Mouse (Mus musculus) heart, adult 2 months (tissue): ENCODE data around the gene Cenpv. TPM values are rescaled to one million over a fixed set of nuclear protein-coding genes. Genes with fewer than 3 reads are reported as not detected.

ENCODE experiments used
- DNase-seq, 2 experiments: peaks; one replicate each; pipeline ENCODE4 v3.0.0; 2021
- H3K27ac ChIP-seq: fragments of 200-600 bp; 2 replicates; pipeline ENCODE4 v1.8.1; 2022
- H3K27me3 ChIP-seq: fragments of 200-500 bp; 2 replicates; pipeline ENCODE4 v1.6.1; 2012; ENCODE audit warnings: mild to moderate bottlenecking, low read length, inconsistent platforms, mixed read lengths; ENCODE audit not compliant: control insufficient read depth, insufficient read depth
- H3K36me3 ChIP-seq: fragments of 200-500 bp; 2 replicates; pipeline ENCODE4 v1.6.1; 2012; ENCODE audit warnings: low read length, inconsistent platforms; ENCODE audit not compliant: control insufficient read depth, insufficient read depth
- H3K4me1 ChIP-seq: fragments of 200-500 bp; 2 replicates; pipeline ENCODE4 v1.6.1; 2011; ENCODE audit warnings: low read length; ENCODE audit not compliant: control insufficient read depth, insufficient read depth
- H3K4me3 ChIP-seq: fragments of 200-600 bp; 2 replicates; pipeline ENCODE4 v1.8.1; 2022
- H3K79me2 ChIP-seq: fragments of 200-500 bp; replicated peaks from 2 replicates; pipeline ENCODE4 v1.6.1; 2012; ENCODE audit warnings: mild to moderate bottlenecking, inconsistent platforms, low read length, moderate library complexity, mixed read lengths; ENCODE audit not compliant: control insufficient read depth, insufficient read depth
- H3K9ac ChIP-seq: fragments of 200-500 bp; 2 replicates; pipeline ENCODE4 v1.6.1; 2012; ENCODE audit warnings: low read depth, mild to moderate bottlenecking, control low read depth, inconsistent platforms, low read length, mixed read lengths
- CTCF ChIP-seq: fragments of 200-600 bp; IDR thresholded peaks from 2 replicates; pipeline ENCODE4 v1.8.1; 2022; ENCODE audit warnings: antibody characterized with exemption, mild to moderate bottlenecking, moderate library complexity
- EP300 ChIP-seq: fragments of 200-500 bp; IDR thresholded peaks from 2 replicates; pipeline ENCODE4 v1.6.1; 2011; ENCODE audit warnings: low read depth, low read length, control low read depth; ENCODE audit not compliant: insufficient read depth
- POLR2A ChIP-seq: fragments of 200-500 bp; IDR thresholded peaks from 2 replicates; pipeline ENCODE4 v1.6.1; 2011; ENCODE audit warnings: mild to moderate bottlenecking, low read depth, low read length, control low read depth; ENCODE audit not compliant: insufficient read depth
- WGBS: fragments of 180-500 bp; shearing (Covaris S2); methylation state at CpG from one replicate; pipeline ENCODE4 v1.1.7; 2018; 5-methylcytosine and 5-hydroxymethylcytosine counted together
- intact Hi-C: fragments of 180-260 bp; cut with DNase I; formaldehyde crosslinking; loops from one replicate; pipeline ENCODE4 v1.15.1; 2025
- polyA plus RNA-seq: library from polyadenylated mRNA; depleted of rRNA; stranded (reverse); fragments of >200 nt; gene quantifications from 2 replicates; pipeline ENCODE4 v1.2.3, GENCODE M21; 2012
- total RNA-seq, 2 experiments: library from RNA; stranded (reverse); gene quantifications; 2 replicates each; pipeline ENCODE4 v1.2.3; 2021

Cenpv gene
- total and polyA plus RNA-seq, 3 experiments, result 25.0 to 30.8 (median 25.8) TPM

- no peak overlapping the region; the same call in 1 of the 2 replicates for H3K27ac ChIP-seq
- intact Hi-C loops, result no loop called here
- no peaks in the 10 kb centered on the region for H3K79me2 ChIP-seq
- no peak for DNase-seq
- TF ChIP-seq CTCF (no peak), POLR2A (no peak), EP300 (no peak)
- H3K4me3 ChIP-seq, result no peak overlapping the region
- H3K9ac ChIP-seq, result no peak overlapping the region
- H3K36me3 ChIP-seq, result no peaks in the 10 kb centered on the region
- 40% methylated on average over 7 of the region's 7 CpGs for WGBS
- H3K4me1 ChIP-seq, result no peaks in the 10 kb centered on the region; the same call in 1 of the 2 replicates
- no peaks in the 10 kb centered on the region for H3K27me3 ChIP-seq
Measured at GRCm38 (mm10) chr11:62565747-62566146, 26.7 kb upstream of the Cenpv start.

- Histone ChIP-seq H3K79me2 (no peaks in the 10 kb centered on the region), H3K27me3 (no peaks in the 10 kb centered on the region), H3K27ac (no peak overlapping the region), H3K4me3 (no peak overlapping the region), H3K4me1 (no peaks in the 10 kb centered on the region; the same call in none of the 2 replicates), H3K36me3 (no peaks in the 10 kb centered on the region), H3K9ac (no peak overlapping the region)
- intact Hi-C loops, result no loop called here
- TF ChIP-seq POLR2A, result no peak
- TF ChIP-seq EP300, result no peak
- 93% methylated on average over 2 of the region's 2 CpGs for WGBS
- DNase-seq, result no peak
Measured at GRCm38 (mm10) chr11:62563590-62563989, 24.5 kb upstream of the Cenpv start.

GRCm38 (mm10) chr11:62560463-62561016 is 21.5 kb upstream of the Cenpv start:
- intact Hi-C loops, result no loop called here
- Histone ChIP-seq H3K27me3 (no peaks in the 10 kb centered on the region), H3K36me3 (peaks cover under 1% of the 10 kb centered on the region), H3K4me1 (peaks cover 2% of the 10 kb centered on the region; the same call in 1 of the 2 replicates), H3K9ac (peak overlapping the region; percentile 36), H3K4me3 (peak overlapping the region; percentile 47), H3K79me2 (no peaks in the 10 kb centered on the region), H3K27ac (no peak overlapping the region)
- no peak for TF ChIP-seq EP300
- no peak for TF ChIP-seq POLR2A
- no peak for TF ChIP-seq CTCF
- DNase-seq, result peak; percentile 20 to 48
- WGBS, result 39% methylated on average over 43 of the region's 43 CpGs

GRCm38 (mm10) chr11:62558961-62559646 is 20.0 kb upstream of the Cenpv start:
- Histone ChIP-seq H3K36me3 (peaks cover 15% of the 10 kb centered on the region), H3K4me3 (no peak overlapping the region), H3K79me2 (no peaks in the 10 kb centered on the region), H3K9ac (no peak overlapping the region), H3K27me3 (no peaks in the 10 kb centered on the region), H3K27ac (peak overlapping the region; percentile 58), H3K4me1 (peaks cover 3% of the 10 kb centered on the region)
- intact Hi-C loops, result no loop called here
- 26% methylated on average over 6 of the region's 6 CpGs for WGBS
- DNase-seq, result peak; percentile 69 to 78
- TF ChIP-seq EP300, result peak; percentile 96
- no peak for TF ChIP-seq POLR2A
- TF ChIP-seq CTCF, result no peak

GRCm38 (mm10) chr11:62558152-62558551 is 19.1 kb upstream of the Cenpv start:
- peaks cover 3% of the 10 kb centered on the region for H3K4me1 ChIP-seq
- H3K27me3 ChIP-seq, result no peaks in the 10 kb centered on the region
- H3K4me3 ChIP-seq, result no peak overlapping the region
- TF ChIP-seq EP300 (no peak), CTCF (no peak), POLR2A (no peak)
- intact Hi-C loops, result no loop called here
- no peak overlapping the region for H3K27ac ChIP-seq
- 72% methylated on average over 2 of the region's 2 CpGs for WGBS
- no peak overlapping the region for H3K9ac ChIP-seq
- H3K36me3 ChIP-seq, result peaks cover 24% of the 10 kb centered on the region
- no peaks in the 10 kb centered on the region for H3K79me2 ChIP-seq
- no peak for DNase-seq

GRCm38 (mm10) chr11:62557205-62557604 is 18.1 kb upstream of the Cenpv start:
- Histone ChIP-seq H3K4me3 (no peak overlapping the region), H3K9ac (no peak overlapping the region), H3K79me2 (no peaks in the 10 kb centered on the region), H3K27me3 (no peaks in the 10 kb centered on the region), H3K36me3 (peaks cover 26% of the 10 kb centered on the region), H3K4me1 (peaks cover 3% of the 10 kb centered on the region), H3K27ac (no peak overlapping the region)
- WGBS, result 63% methylated on average over 5 of the region's 5 CpGs
- intact Hi-C loops, result no loop called here
- DNase-seq, result no peak
- TF ChIP-seq CTCF, result no peak
- no peak for TF ChIP-seq EP300
- no peak for TF ChIP-seq POLR2A
